Mouse (Mus musculus) hindbrain, embryonic 15.5 days (tissue): Measurements from ENCODE around the gene Hist1h2an. TPM values are rescaled to one million over a fixed set of nuclear protein-coding genes. Genes with fewer than 3 reads are reported as not detected.
"Not testable (repeated sequence)": the region's sequence is repeated elsewhere in the genome, so short reads cannot be mapped to it uniquely, and the experiment has no call there.

ENCODE experiments used
- ATAC-seq: fragments of 200-750 bp; cut with Nextera tagmentation; 2 replicates; pipeline ENCODE4 v1.8.0; 2017; ENCODE audit warnings: low read depth, moderate number of reproducible peaks, moderate TSS enrichment; ENCODE audit not compliant: low FRiP score
- H3K27ac ChIP-seq: fragments of 300-500 bp; sonication (generic); replicated peaks from 2 replicates; pipeline ENCODE4 v1.5.1; 2015; ENCODE audit warnings: mild to moderate bottlenecking, inconsistent platforms
- H3K27me3 ChIP-seq: fragments of 300-500 bp; sonication (generic); 2 replicates; pipeline ENCODE4 v1.6.1; 2015; ENCODE audit warnings: control low read depth, inconsistent platforms
- H3K36me3 ChIP-seq: fragments of 300-500 bp; sonication (generic); 2 replicates; pipeline ENCODE4 v1.6.1; 2015; ENCODE audit warnings: control low read depth, inconsistent platforms
- H3K4me1 ChIP-seq: fragments of 300-500 bp; sonication (generic); replicated peaks from 2 replicates; pipeline ENCODE4 v1.6.1; 2015; ENCODE audit warnings: control low read depth, inconsistent platforms
- H3K4me2 ChIP-seq: fragments of 300-500 bp; sonication (generic); 2 replicates; pipeline ENCODE4 v1.6.1; 2015; ENCODE audit warnings: moderate library complexity, mild to moderate bottlenecking, inconsistent platforms
- H3K4me3 ChIP-seq: fragments of 300-500 bp; sonication (generic); 2 replicates; pipeline ENCODE4 v1.5.1; 2015; ENCODE audit warnings: mild to moderate bottlenecking, inconsistent platforms
- H3K9ac ChIP-seq: fragments of 300-500 bp; sonication (generic); 2 replicates; pipeline ENCODE4 v1.6.1; 2015; ENCODE audit warnings: inconsistent platforms
- H3K9me3 ChIP-seq: fragments of 300-500 bp; sonication (generic); 2 replicates; pipeline ENCODE4 v1.6.1; 2016; ENCODE audit warnings: control low read depth, inconsistent platforms
- WGBS: fragments of 180-500 bp; shearing (Covaris S2); methylation state at CpG from one replicate; pipeline ENCODE4 v1.1.7; 2015; 5-methylcytosine and 5-hydroxymethylcytosine counted together
- polyA plus RNA-seq: library from polyadenylated mRNA; unstranded; fragments of >200 nt; fragmentation: Nextera tagmentation; extraction: Ambion mirVana; gene quantifications from 2 replicates; pipeline ENCODE4 v1.2.1, GENCODE M21; 2015

Hist1h2an gene
- polyA plus RNA-seq, result 1.0 and 1.5 TPM in 2 replicates

GRCm38 (mm10) chr13:21786899-21787629, at the start of gene Hist1h2an, which contains the start of gene Hist1h2bp:
Hist1h2an (minus strand) TSS chr13:21787218.
Hist1h2bp (plus strand) TSS chr13:21787461.
- WGBS, result under 1% methylated on average over 38 of the region's 63 CpGs
- H3K27ac ChIP-seq, result peak within 1 kb of the TSS; percentile 81
- H3K4me1 ChIP-seq, result peaks cover 32% of the 10 kb centered on the region
- H3K27me3 ChIP-seq, H3K36me3 ChIP-seq, H3K9me3 ChIP-seq: not testable (repeated sequence)
- ATAC-seq, result peak; percentile 97
- peak within 1 kb of the TSS; percentile 69 for H3K4me2 ChIP-seq
- peak within 1 kb of the TSS; percentile 37; the same call in 1 of the 2 replicates for H3K9ac ChIP-seq
- H3K4me3 ChIP-seq, result peak within 1 kb of the TSS; percentile 34

- not testable (repeated sequence) for H3K9ac ChIP-seq, H3K9me3 ChIP-seq, H3K27ac ChIP-seq, H3K4me3 ChIP-seq, H3K4me1 ChIP-seq, H3K27me3 ChIP-seq, H3K36me3 ChIP-seq, H3K4me2 ChIP-seq
- peak; percentile 98 for ATAC-seq
- WGBS, result no CpG with 5 or more reads among the region's 24 CpGs
Measured at GRCm38 (mm10) chr13:21833461-21833860, 46.4 kb upstream of the Hist1h2an start, which contains the start of the genes Hist1h2ap and Hist1h2br. Hist1h2ap (minus strand) TSS chr13:21833507. Hist1h2br (plus strand) TSS chr13:21833743.

- H3K27me3 ChIP-seq, H3K27ac ChIP-seq, H3K4me1 ChIP-seq, H3K9me3 ChIP-seq, H3K36me3 ChIP-seq, H3K9ac ChIP-seq: not testable (repeated sequence)
- H3K4me2 ChIP-seq, result peak within 1 kb of the TSS; percentile 49
- WGBS, result 0% methylated on average over 27 of the region's 58 CpGs
- ATAC-seq, result peak; percentile 90
- peak within 1 kb of the TSS; percentile 27 for H3K4me3 ChIP-seq
Measured at GRCm38 (mm10) chr13:21831418-21832394, 44.7 kb upstream of the Hist1h2an start, which contains the start of gene Hist1h4n. Hist1h4n (minus strand) TSS chr13:21832196.

- Histone ChIP-seq H3K4me1 (no peaks in the 10 kb centered on the region), H3K9me3 (no peaks in the 10 kb centered on the region), H3K9ac (no peak overlapping the region), H3K36me3 (no peaks in the 10 kb centered on the region), H3K27me3 (no peaks in the 10 kb centered on the region), H3K4me3 (no peak overlapping the region), H3K4me2 (no peak overlapping the region), H3K27ac (no peak overlapping the region)
- WGBS, result 89% methylated on average over 10 of the region's 10 CpGs
- ATAC-seq, result no peak
Measured at GRCm38 (mm10) chr13:21830344-21830743, 43.3 kb upstream of the Hist1h2an start.

GRCm38 (mm10) chr13:21828511-21828910, 41.5 kb upstream of the Hist1h2an start:
- Histone ChIP-seq H3K9ac (no peak overlapping the region), H3K27me3 (no peaks in the 10 kb centered on the region), H3K4me2 (no peak overlapping the region), H3K4me1 (no peaks in the 10 kb centered on the region), H3K4me3 (no peak overlapping the region), H3K9me3 (no peaks in the 10 kb centered on the region), H3K36me3 (no peaks in the 10 kb centered on the region), H3K27ac (no peak overlapping the region)
- WGBS, result 87% methylated on average over 3 of the region's 3 CpGs
- no peak for ATAC-seq

GRCm38 (mm10) chr13:21820082-21820890, 33.3 kb upstream of the Hist1h2an start:
- ATAC-seq, result not testable (repeated sequence)

GRCm38 (mm10) chr13:21812092-21812491, 25.1 kb upstream of the Hist1h2an start:
- not testable (repeated sequence) for H3K27ac ChIP-seq, H3K9me3 ChIP-seq, H3K36me3 ChIP-seq, H3K27me3 ChIP-seq, H3K9ac ChIP-seq, H3K4me1 ChIP-seq
- under 1% methylated on average over 14 of the region's 14 CpGs for WGBS
- peak; percentile 37 for ATAC-seq
- peak overlapping the region; percentile 47 for H3K4me2 ChIP-seq
- peak overlapping the region; percentile 21; the same call in 1 of the 2 replicates for H3K4me3 ChIP-seq

More at GRCm38 (mm10) chr13:21820082-21820890, 33.3 kb upstream of the Hist1h2an start:
- not testable (repeated sequence) for H3K4me2 ChIP-seq, H3K9ac ChIP-seq, H3K36me3 ChIP-seq, H3K27me3 ChIP-seq, H3K4me3 ChIP-seq, H3K27ac ChIP-seq, H3K9me3 ChIP-seq, H3K4me1 ChIP-seq
- 69% methylated on average over 7 of the region's 16 CpGs for whole genome bisulfite sequencing

- peak; percentile 77 for ATAC-seq
- not testable (repeated sequence) for H3K9ac ChIP-seq, H3K4me1 ChIP-seq, H3K27me3 ChIP-seq, H3K27ac ChIP-seq, H3K36me3 ChIP-seq, H3K9me3 ChIP-seq
- no CpG with 5 or more reads among the region's 24 CpGs for WGBS
- H3K4me3 ChIP-seq, result peak within 1 kb of the TSS; percentile 21; the same call in 1 of the 2 replicates
- peak within 1 kb of the TSS; percentile 47 for H3K4me2 ChIP-seq
Measured at GRCm38 (mm10) chr13:21811539-21811938, 24.5 kb upstream of the Hist1h2an start, which contains the start of gene Hist1h4m. Hist1h4m (plus strand) TSS chr13:21811746.

GRCm38 (mm10) chr13:21811074-21811473, 24.1 kb upstream of the Hist1h2an start:
- H3K9me3 ChIP-seq, H3K36me3 ChIP-seq, ATAC-seq, H3K4me3 ChIP-seq, H3K4me1 ChIP-seq, H3K9ac ChIP-seq, H3K27ac ChIP-seq, H3K4me2 ChIP-seq, H3K27me3 ChIP-seq: not testable (repeated sequence)
- no CpG with 5 or more reads among the region's 8 CpGs for WGBS

GRCm38 (mm10) chr13:21810073-21810472, 23.1 kb upstream of the Hist1h2an start, which contains the start of the genes Hist1h2bq and Hist1h2ao:
Hist1h2bq (minus strand) TSS chr13:21810197.
Hist1h2ao (plus strand) TSS chr13:21810465.
- ATAC-seq, result peak; percentile 99
- not testable (repeated sequence) for H3K27ac ChIP-seq, H3K4me2 ChIP-seq, H3K4me1 ChIP-seq, H3K36me3 ChIP-seq, H3K4me3 ChIP-seq, H3K9me3 ChIP-seq, H3K27me3 ChIP-seq, H3K9ac ChIP-seq
- no CpG with 5 or more reads among the region's 23 CpGs for WGBS

- peak; percentile 73; the same call in 1 of the 2 replicates for ATAC-seq
- H3K4me1 ChIP-seq, H3K4me3 ChIP-seq, H3K4me2 ChIP-seq, H3K9ac ChIP-seq, H3K9me3 ChIP-seq, H3K27ac ChIP-seq, H3K36me3 ChIP-seq, H3K27me3 ChIP-seq: not testable (repeated sequence)
- no CpG with 5 or more reads among the region's 4 CpGs for WGBS
Measured at GRCm38 (mm10) chr13:21803058-21803457, 16.0 kb upstream of the Hist1h2an start.
